Mouse (Mus musculus) megakaryocyte-erythroid progenitor cell, adult 5-6 weeks (primary cell): Measurements from ENCODE around the gene Emc10. TPM values are rescaled to one million over a fixed set of nuclear protein-coding genes. Genes with fewer than 3 reads are reported as not detected.

Experiments
- ATAC-seq: replicated peaks from 2 replicates; pipeline ENCODE4 v1.8.0; 2016; ENCODE audit warnings: mild to moderate bottlenecking, inconsistent platforms; ENCODE audit not compliant: severe bottlenecking, poor library complexity, low FRiP score, low TSS enrichment
- total RNA-seq, 2 experiments: library from RNA; stranded (forward) in 1 of 2; stranded (reverse) in 1 of 2; fragments of 200-1000, 215-1000 nt in 1 of 2; fragments of >200 nt in 1 of 2; fragmentation: Nextera tagmentation in 1 of 2; gene quantifications; 2 replicates each; pipeline ENCODE4 v1.2.3; 2014 to 2017

Gene Emc10
- total RNA-seq, 2 experiments from 2014 or later: 31.1 to 83.9 TPM

GRCm38 (mm10) chr7:44443268-44444173 is 52.8 kb downstream of the Emc10 start:
- no peak for ATAC-seq

GRCm38 (mm10) chr7:44442407-44442821 is 53.9 kb downstream of the Emc10 start:
- no peak for ATAC-seq

GRCm38 (mm10) chr7:44441648-44442109 is 54.6 kb downstream of the Emc10 start:
- ATAC-seq: no peak

GRCm38 (mm10) chr7:44441180-44441579 is 55.1 kb downstream of the Emc10 start:
- ATAC-seq: no peak

GRCm38 (mm10) chr7:44440479-44440878 is 55.9 kb downstream of the Emc10 start:
- no peak for ATAC-seq

Other genes starting within 250 kb of the Emc10 start
- 1.2 TPM in 1 of 2 replicates, not detected in the other for gene 1700028J19Rik, start 249.8 kb downstream of the Emc10 start, total RNA-seq (2014; fragmentation: Nextera tagmentation)
- gene 1700028J19Rik, start 249.8 kb downstream of the Emc10 start, total RNA-seq (2017): 0.46 TPM in 1 of 2 replicates, not detected in the other
- gene 2410002F23Rik, start 249.8 kb downstream of the Emc10 start, total RNA-seq (2014; fragmentation: Nextera tagmentation): 93.5 and 176 TPM in 2 replicates
- 77.1 and 113 TPM in 2 replicates for gene 2410002F23Rik, start 249.8 kb downstream of the Emc10 start, total RNA-seq (2017)
- not detected in 2 replicates for gene Acp4, start 239.2 kb downstream of the Emc10 start, total RNA-seq (2014; fragmentation: Nextera tagmentation)
- gene Acp4, start 239.2 kb downstream of the Emc10 start, total RNA-seq (2017): not detected in 2 replicates
- not detected in 2 replicates for gene Gm15517, start 235.1 kb downstream of the Emc10 start, total RNA-seq (2014; fragmentation: Nextera tagmentation)
- gene Gm15517, start 235.1 kb downstream of the Emc10 start, total RNA-seq (2017): not detected in 2 replicates
- 0.74 and 0.77 TPM in 2 replicates for gene Clec11a, start 189.6 kb downstream of the Emc10 start, total RNA-seq (2014; fragmentation: Nextera tagmentation)
- 1.7 and 4.3 TPM in 2 replicates for gene Clec11a, start 189.6 kb downstream of the Emc10 start, total RNA-seq (2017)
- 0.22 and 1.3 TPM in 2 replicates for gene Shank1, start 186.3 kb downstream of the Emc10 start, total RNA-seq (2014; fragmentation: Nextera tagmentation)
- 0.27 TPM in 1 of 2 replicates, not detected in the other for gene Shank1, start 186.3 kb downstream of the Emc10 start, total RNA-seq (2017)
- gene Syt3, start 112.4 kb downstream of the Emc10 start, total RNA-seq (2014; fragmentation: Nextera tagmentation): not detected in 2 replicates
- 0.61 TPM in 1 of 2 replicates, not detected in the other for gene Syt3, start 112.4 kb downstream of the Emc10 start, total RNA-seq (2017)
- not detected in 2 replicates for gene 1700008O03Rik, start 110.7 kb downstream of the Emc10 start, total RNA-seq (2014; fragmentation: Nextera tagmentation)
- gene 1700008O03Rik, start 110.7 kb downstream of the Emc10 start, total RNA-seq (2017): 0.65 TPM in 1 of 2 replicates, not detected in the other
- not detected in 2 replicates for gene Lrrc4b, start 67.5 kb downstream of the Emc10 start, total RNA-seq (2014; fragmentation: Nextera tagmentation)
- gene Lrrc4b, start 67.5 kb downstream of the Emc10 start, total RNA-seq (2017): not detected in 2 replicates
- gene Aspdh, start 31.1 kb downstream of the Emc10 start, total RNA-seq (2014; fragmentation: Nextera tagmentation): not detected in 2 replicates
- gene Aspdh, start 31.1 kb downstream of the Emc10 start, total RNA-seq (2017): not detected in 2 replicates
- gene Josd2, start 28.5 kb downstream of the Emc10 start, total RNA-seq (2014; fragmentation: Nextera tagmentation): 73.4 and 96.5 TPM in 2 replicates
- gene Josd2, start 28.5 kb downstream of the Emc10 start, total RNA-seq (2017): 25.0 and 30.6 TPM in 2 replicates
- not detected in 2 replicates for gene Fam71e1, start 52 bp upstream of the Emc10 start, total RNA-seq (2014; fragmentation: Nextera tagmentation)
- 0.75 TPM in 1 of 2 replicates, not detected in the other for gene Fam71e1, start 52 bp upstream of the Emc10 start, total RNA-seq (2017)
- gene Mybpc2, start 28.1 kb upstream of the Emc10 start, total RNA-seq (2014; fragmentation: Nextera tagmentation): 0.48 TPM in 1 of 2 replicates, not detected in the other
- not detected in 2 replicates for gene Mybpc2, start 28.1 kb upstream of the Emc10 start, total RNA-seq (2017)
- gene Spib, start 35.5 kb upstream of the Emc10 start, total RNA-seq (2014; fragmentation: Nextera tagmentation): 0.67 and 4.7 TPM in 2 replicates
- gene Spib, start 35.5 kb upstream of the Emc10 start, total RNA-seq (2017): not detected in 2 replicates
- 194 and 214 TPM in 2 replicates for gene Pold1, start 52.3 kb upstream of the Emc10 start, total RNA-seq (2014; fragmentation: Nextera tagmentation)
- gene Pold1, start 52.3 kb upstream of the Emc10 start, total RNA-seq (2017): 61.0 and 90.8 TPM in 2 replicates
- gene Nr1h2, start 57.4 kb upstream of the Emc10 start, total RNA-seq (2014; fragmentation: Nextera tagmentation): 68.7 and 69.2 TPM in 2 replicates
- 28.8 and 59.9 TPM in 2 replicates for gene Nr1h2, start 57.4 kb upstream of the Emc10 start, total RNA-seq (2017)
- 5.3 and 10.3 TPM in 2 replicates for gene Napsa, start 75.9 kb upstream of the Emc10 start, total RNA-seq (2014; fragmentation: Nextera tagmentation)
- 2.0 and 11.0 TPM in 2 replicates for gene Napsa, start 75.9 kb upstream of the Emc10 start, total RNA-seq (2017)
- 1.9 and 7.9 TPM in 2 replicates for gene Kcnc3, start 94.1 kb upstream of the Emc10 start, total RNA-seq (2014; fragmentation: Nextera tagmentation)
- 0.11 TPM in 1 of 2 replicates, not detected in the other for gene Kcnc3, start 94.1 kb upstream of the Emc10 start, total RNA-seq (2017)
- gene Myh14, start 174.3 kb upstream of the Emc10 start, total RNA-seq (2014; fragmentation: Nextera tagmentation): not detected in 2 replicates
- gene Myh14, start 174.3 kb upstream of the Emc10 start, total RNA-seq (2017): not detected in 2 replicates
- gene Izumo2, start 212.2 kb upstream of the Emc10 start, total RNA-seq (2014; fragmentation: Nextera tagmentation): not detected in 2 replicates
- gene Izumo2, start 212.2 kb upstream of the Emc10 start, total RNA-seq (2017): not detected in 2 replicates